Mouse (Mus musculus) cerebellum, postnatal 36 days (tissue): ENCODE data around the gene Cd72.
"Not testable (repeated sequence)": the region's sequence is repeated elsewhere in the genome, so short reads cannot be mapped to it uniquely, and the experiment has no call there.

Experiments
- DNase-seq, 2 experiments: peaks; one replicate each; pipeline ENCODE4 v3.0.0; 2021 to 2022; ENCODE audit warnings: mixed read lengths in 2 of 2

The Cd72 gene

GRCm38 (mm10) chr4:43454041-43454836, at the start of gene Cd72:
Cd72 (minus strand) TSS chr4:43454628.
- DNase-seq, result no peak

GRCm38 (mm10) chr4:43503506-43503905, 49.1 kb upstream of the Cd72 start:
- DNase-seq, result no peak

DNA sequence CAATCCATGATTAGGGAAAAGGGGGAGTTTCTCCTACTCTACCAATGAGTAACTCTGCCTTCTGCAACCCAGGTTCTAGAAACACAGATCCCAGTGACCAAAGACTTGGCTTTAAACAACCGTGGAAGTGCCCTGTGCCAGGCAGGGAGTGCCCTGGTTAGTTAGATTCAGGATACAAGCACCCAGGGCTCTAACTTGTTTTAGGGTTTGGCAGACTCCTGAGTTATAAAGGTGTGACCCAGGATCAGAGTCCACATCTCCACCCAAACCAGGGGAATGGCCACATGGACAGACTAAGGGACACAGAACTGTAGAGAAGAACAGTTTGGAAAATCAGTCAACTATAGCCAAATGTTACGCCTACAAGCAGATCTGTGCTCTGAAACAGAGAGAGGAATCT, 48.6 kb upstream of the Cd72 start:
- no peak for DNase-seq

DNA sequence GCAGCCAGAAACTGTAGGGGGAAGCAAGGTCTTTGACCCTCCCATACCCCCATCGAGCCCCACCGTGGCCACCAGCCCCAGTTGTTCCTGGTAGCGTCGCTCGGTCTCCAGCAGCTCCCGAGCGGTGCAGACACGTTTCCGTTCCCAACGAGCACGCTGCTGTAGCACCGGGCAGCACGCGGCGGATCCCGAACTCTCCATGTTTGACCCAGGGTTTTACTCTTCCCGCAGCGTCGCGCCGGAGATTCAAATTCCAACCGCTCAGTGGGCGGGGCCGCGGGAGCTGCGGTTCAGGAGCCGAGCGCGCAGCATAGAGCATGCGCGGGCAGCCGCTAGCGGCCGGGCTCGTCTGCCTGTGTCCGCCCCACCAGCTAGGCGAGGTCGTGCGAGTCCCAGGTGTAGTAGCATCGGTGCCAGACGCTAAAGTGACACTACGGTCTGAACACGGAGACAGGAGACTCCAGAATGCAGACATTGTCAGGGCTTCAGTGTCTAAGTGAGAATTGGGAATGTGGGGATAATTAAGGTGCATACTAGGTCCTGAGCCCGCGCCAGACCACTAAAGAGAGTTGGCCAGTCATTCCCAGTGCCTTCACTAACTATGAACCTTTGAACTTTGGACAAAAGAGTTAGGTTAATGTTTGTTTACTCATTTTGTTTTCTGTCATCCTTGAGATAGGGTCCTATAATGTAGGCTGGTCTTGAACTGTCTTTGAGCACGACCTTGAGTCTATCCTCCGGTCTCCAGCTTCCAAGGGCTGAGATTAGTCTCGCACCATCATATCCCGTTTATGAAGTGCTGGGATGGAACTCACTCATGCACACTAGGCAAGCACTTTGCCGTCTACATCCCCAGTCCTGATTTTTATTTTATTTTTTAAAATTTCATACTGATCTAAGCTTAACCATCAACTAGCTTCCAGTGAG, 45.2 kb upstream of the Cd72 start, which contains the start of gene Arhgef39:
Gene Arhgef39 (minus strand): TSS at position 289 of the 927 bp plus-strand sequence.
- DNase-seq, result peak; percentile 77 to 84

DNA sequence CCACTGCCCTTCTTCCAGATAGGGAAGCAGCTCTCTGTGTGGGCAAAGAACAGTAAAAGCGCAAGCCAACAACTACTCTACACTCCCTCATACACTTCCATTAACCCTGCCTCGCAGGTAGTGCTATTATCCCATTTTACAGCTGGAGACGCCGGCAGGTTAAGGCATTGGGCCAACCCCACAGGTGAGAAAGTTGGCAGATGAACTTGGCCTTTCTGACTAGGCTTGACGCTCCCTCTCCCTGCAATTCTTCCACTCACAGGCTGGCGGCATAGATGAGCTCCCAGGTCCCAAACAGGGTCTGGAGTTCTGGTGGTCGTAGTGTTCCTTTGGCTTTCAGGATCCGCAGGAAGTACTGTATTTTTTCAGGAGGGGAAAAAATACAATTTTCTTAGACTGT, 44.6 kb upstream of the Cd72 start:
- no peak for DNase-seq

- no peak for DNase-seq
Measured at GRCm38 (mm10) chr4:43497946-43498345, 43.5 kb upstream of the Cd72 start.

GRCm38 (mm10) chr4:43497405-43497804, 43.0 kb upstream of the Cd72 start:
- no peak for DNase-seq

GRCm38 (mm10) chr4:43496587-43496986, 42.2 kb upstream of the Cd72 start:
- peak in 1 of 2 experiments; percentile 4 for DNase-seq

GRCm38 (mm10) chr4:43493846-43494240, 39.4 kb upstream of the Cd72 start:
- peak in 1 of 2 experiments; percentile 29 for DNase-seq

GRCm38 (mm10) chr4:43493186-43493845, 38.9 kb upstream of the Cd72 start:
- DNase-seq, result peak; percentile 97

DNA sequence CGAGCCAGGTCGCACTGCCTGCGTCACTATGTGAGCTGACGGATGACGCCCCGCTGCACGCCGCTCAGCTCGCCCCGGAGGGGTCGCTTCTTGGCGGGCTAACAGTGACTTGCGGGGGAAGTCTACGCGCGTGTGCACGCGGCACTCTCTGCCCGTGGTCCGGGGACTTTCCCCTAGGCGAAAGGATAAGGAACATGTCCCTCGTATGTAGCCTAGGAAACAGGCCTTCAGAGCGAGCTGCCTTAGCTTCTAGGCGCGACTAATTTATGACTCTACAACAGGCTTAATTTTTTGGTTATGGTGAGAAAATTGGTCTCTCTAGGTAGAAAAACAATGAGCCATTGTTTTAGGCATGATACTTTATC, 38.4 kb upstream of the Cd72 start, which contains the start of gene Ccdc107:
Gene Ccdc107 (plus strand): TSS at position 80 of the 365 bp plus-strand sequence.
- peak; percentile 89 to 93 for DNase-seq

DNA sequence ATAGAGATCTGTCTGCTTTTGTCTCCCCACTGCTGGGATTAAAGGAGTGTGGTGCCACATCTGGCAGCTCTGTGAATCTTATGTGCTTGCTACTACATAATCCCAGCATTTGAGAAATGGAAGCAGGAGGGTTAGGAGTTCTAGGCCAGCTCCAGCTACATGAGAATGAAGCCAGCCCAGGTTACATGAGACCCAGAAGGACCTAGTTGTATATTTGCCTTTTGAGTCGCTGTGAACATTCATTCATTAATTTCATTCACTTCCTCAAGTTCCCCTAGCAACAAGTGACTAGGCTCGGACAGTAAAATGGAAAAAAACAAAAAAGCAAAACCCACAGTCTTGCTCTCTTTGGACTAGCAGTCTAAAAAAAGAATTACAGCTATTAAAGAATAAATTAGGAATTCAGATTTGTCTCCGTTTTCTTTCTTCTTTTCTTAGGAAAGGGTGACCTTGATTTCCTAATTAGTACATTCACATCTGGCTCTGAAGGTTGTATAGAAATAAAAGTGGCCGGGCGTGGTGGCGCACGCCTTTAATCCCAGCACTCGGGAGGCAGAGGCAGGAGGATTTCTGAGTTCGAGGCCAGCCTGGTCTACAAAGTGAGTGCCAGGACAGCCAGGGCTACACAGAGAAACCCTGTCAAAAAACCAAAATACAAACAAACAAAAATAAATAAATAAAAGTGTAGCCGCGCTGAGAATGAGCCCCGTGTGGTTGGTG, 37.8 kb upstream of the Cd72 start:
- DNase-seq, result no peak

DNA sequence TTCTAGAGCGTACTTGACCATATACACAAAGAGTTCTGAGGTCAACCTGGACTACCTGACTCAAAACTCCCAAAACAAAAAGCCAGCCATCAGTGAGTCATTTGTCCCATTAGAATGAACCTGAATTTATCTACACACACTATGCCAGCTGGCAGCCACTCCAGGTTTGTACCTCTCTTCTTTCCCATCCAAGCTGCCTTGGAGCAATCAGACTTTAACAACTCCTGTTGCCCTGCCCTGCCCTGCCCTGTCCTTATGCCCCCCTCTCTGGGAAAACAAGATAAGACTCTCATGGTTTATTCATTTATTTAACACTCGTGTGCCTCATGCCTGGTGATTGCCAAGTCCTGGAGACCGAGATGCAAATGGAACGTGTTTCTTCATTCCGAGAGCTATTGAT, 36.4 kb upstream of the Cd72 start:
- DNase-seq, result no peak

DNA sequence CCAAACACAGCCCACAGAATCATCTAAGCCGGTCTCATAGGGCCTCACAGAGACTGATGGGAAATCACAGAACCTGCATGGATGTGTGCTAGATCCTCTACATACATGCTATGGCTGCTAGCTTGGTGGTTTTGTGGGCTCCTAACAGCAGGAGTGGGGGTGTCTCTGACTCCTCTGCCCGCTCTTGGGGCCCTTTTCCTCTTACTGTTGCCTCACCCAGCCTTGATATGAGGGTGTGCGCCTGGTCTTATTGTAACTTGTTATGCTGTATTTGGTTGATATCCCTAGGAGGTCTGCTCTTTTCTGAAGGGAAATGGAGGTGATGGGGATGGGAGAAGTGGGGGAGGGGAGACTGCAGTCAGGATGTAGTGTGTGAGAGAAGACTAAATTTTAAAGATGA, 35.2 kb upstream of the Cd72 start:
- DNase-seq, result no peak

DNA sequence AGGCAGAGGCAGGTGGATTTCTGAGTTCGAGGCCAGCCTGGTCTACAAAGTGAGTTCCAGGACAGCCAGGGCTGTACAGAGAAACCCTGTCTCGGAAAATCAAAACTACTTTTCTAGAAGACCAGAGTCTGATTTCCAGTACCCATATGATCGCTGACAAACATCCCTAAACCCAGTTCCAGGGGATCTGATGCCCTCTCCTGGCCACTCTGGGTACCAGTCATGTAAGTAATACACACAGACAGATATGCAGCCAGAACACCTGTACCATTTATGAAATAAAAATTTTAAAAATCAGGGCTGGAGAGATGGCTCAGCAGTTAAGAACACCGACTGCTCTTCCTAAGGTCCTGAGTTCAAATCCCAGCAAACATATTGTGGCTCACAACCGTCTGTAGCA, 31.2 kb upstream of the Cd72 start:
- DNase-seq, result not testable (repeated sequence)

GRCm38 (mm10) chr4:43483535-43484091, 29.2 kb upstream of the Cd72 start, which contains the start of gene Sit1:
Sit1 (minus strand) TSS chr4:43483734.
- DNase-seq, result no peak

DNA sequence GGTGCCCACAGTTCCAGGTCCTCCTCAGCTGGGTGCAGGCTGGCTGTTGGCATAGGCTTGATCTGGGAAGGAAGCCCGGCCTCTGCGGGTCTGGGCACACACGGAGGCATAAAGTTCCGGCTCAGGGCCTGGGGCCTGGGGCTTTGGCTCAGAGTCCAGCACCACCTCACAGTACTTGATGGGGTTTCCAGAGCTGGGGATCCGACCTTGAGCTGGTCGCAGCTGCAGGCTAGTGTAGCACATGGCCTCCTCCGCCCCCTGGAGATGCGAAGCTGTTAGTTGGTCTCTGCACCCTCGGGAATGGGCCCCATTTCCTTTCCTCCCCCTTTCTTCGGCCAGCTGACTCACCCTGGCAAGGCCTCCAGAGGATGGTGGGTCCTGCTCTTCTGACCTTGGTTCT, 28.2 kb upstream of the Cd72 start:
- DNase-seq, result peak; percentile 46 to 52

DNA sequence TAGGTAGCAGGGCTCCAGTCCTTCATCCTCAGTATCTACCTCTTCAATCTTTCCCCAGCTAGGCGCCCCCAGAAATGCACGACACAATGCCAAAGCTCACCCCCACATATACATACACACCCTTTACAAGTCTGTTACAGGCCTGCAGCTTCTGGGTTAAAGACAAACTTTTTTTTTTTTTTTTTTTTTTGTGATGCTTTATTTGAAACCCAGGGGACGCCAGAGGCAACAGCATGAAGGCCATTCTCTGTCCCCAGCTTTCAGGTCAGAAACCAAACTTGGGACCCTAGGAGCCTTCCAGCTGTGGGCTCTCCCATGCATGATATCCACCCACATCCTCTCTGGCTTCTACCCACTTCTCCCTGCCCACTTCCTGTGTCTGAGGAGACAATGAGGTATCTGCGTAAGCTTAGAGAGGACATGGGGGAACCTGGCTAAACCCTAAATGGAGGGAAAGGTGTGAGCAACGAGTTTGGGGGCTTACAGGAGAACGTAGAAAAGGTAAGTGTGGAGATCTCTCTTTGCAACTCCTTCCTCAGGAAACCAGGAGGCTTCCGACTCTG, 27.5 kb upstream of the Cd72 start:
- no peak for DNase-seq

- no peak for DNase-seq
Measured at GRCm38 (mm10) chr4:43480985-43481384, 26.6 kb upstream of the Cd72 start.

DNA sequence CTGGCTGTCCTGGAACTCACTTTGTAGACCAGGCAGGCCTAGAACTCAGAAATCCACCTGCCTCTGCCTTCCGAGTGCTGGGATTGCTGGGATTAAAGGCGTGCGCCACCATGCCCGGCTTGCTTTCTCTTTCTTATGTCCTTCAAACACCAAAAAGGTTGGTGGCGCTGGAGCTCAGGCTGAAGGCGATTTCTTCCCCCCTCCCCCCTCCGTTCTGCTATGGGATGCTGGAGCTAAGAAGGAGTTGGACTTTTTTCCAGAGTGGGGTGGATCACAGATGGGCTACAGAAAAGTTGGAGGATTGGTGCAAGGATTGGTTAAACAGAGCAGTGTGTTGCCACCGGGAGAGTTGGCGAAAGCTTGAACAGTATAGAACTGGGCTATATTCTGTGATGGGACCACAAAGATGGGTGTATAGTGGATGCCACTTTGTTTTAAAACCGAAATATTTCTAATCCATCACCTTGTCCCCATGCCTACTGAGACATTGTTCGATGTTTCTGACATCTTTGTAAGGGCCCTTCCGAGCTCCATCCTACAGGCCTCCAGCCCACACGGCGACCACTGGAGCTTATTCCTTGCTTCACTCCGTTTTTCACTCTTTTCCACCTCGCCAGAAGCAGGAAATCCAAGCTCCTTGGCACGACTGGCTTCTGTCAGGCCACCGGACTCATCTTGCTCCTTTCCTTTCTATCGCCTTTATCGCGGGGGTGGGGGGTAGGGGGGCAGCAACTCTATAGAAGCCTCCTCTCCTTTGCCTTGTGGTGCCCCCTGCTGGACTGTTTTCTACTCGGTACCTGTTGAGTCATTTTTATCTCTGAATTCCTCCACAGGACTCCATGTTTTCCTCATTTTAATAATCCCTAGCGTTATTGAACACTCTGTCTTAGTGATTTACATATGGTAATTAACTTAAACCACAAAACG, 24.7 kb upstream of the Cd72 start:
- DNase-seq, result peak; percentile 43 to 49

DNA sequence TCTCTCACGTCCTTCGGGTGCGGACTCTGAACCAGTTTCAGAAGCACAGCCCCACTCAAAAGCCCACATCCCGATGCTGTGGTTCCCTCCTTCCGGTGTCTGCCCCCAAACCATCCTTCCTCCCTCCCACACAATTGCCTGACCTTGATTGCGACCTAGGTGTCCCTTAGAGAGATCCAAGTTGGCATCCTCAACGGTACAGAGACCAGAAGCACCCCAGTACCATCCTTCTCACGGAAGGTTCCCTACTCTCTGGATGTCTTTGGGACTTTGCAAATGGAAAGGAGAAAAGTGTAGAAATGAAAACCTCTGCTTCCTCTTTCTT, 24.1 kb upstream of the Cd72 start:
- DNase-seq, result no peak
